Mouse (Mus musculus) skeletal muscle tissue, postnatal 0 days (tissue): Measurements from ENCODE around the gene Gm28043. TPM values are rescaled to one million over a fixed set of nuclear protein-coding genes. Genes with fewer than 3 reads are reported as not detected.

Source experiments
- microRNA-seq, 2 experiments: library from miRNA; unstranded; fragments of <30 nt; microRNA quantifications; one replicate each; pipeline ENCODE4; 2016
- polyA plus RNA-seq: library from polyadenylated mRNA; unstranded; fragments of >200 nt; fragmentation: Nextera tagmentation; extraction: Ambion mirVana; gene quantifications from 2 replicates; pipeline ENCODE4 v1.2.1, GENCODE M21; 2015

The Gm28043 gene
- 0.68 and 1.1 TPM in 2 replicates for polyA plus RNA-seq

GRCm38 (mm10) chr17:29614115-29615023, at the start of gene Gm28043, which contains the start of gene Rnf8:
Gene Gm28043 (plus strand): TSS chr17:29614876.
Gene Rnf8 (plus strand): TSS chr17:29614790.

GRCm38 (mm10) chr17:29660076-29660761, 45.5 kb downstream of the Gm28043 start, which contains the start of gene Cmtr1:
Gene Cmtr1 (plus strand): TSS chr17:29660595.

GRCm38 (mm10) chr17:29716732-29717445, 102.2 kb downstream of the Gm28043 start, which contains the start of gene Ccdc167:
Gene Ccdc167 (minus strand): TSS chr17:29717044.

Small RNAs within 50 kb of the gene (microRNA-seq; reads per million reads assigned to microRNA genes)
- 0 reads per million in 2 experiments for gene Mir7667

Other genes with a start within 250 kb of the Gm28043 start
- 14.2 and 14.9 TPM in 2 replicates for gene Pim1, start 124.1 kb upstream of the Gm28043 start, polyA plus RNA-seq
- gene Gm17657, start 65.2 kb upstream of the Gm28043 start, polyA plus RNA-seq: not detected in 2 replicates
- gene Tbc1d22b, start 65.1 kb upstream of the Gm28043 start, polyA plus RNA-seq: 4.4 and 4.6 TPM in 2 replicates
- 0.12 and 0.33 TPM in 2 replicates for gene Tmem217, start 62.5 kb upstream of the Gm28043 start, polyA plus RNA-seq
- 39.4 and 41.7 TPM in 2 replicates for gene Rnf8, start 86 bp upstream of the Gm28043 start, polyA plus RNA-seq
- gene Cmtr1, start 45.7 kb downstream of the Gm28043 start, polyA plus RNA-seq: 64.7 and 69.2 TPM in 2 replicates
- 3.2 and 4.1 TPM in 2 replicates for gene Ccdc167, start 102.2 kb downstream of the Gm28043 start, polyA plus RNA-seq